Mouse (Mus musculus): Measurements from ENCODE around the gene Luc7l2.

GRCm38 (mm10) chr6:38640401-38640800, 89.3 kb downstream of the Luc7l2 start:
- TF ChIP-seq POLR2A (IDR thresholded peaks at IDR 0.05; ENCODE audit: low read depth, low read length): no peak
- TF ChIP-seq MXI1 (IDR thresholded peaks at IDR 0.05; ENCODE audit: low read depth, low read length): no peak

Measured in CH12.LX (cell line).